Mouse (Mus musculus): ENCODE results near the gene Sin3a. TPM values are rescaled to one million over a fixed set of nuclear protein-coding genes. Genes with fewer than 3 reads are reported as not detected.

The Sin3a gene
- 50.6 and 55.0 TPM in 2 replicates for total RNA-seq (2021)
- long read RNA-seq, experiment 1, partial matches to known transcripts: 6 of 13 reads
- long read RNA-seq, experiment 1, other reads (novel, unspliced or antisense): 7 of 13 reads
- long read RNA-seq, experiment 2, full-length matches to known transcripts: 2 of 15 reads
- long read RNA-seq, experiment 2, partial matches to known transcripts: 3 of 15 reads
- long read RNA-seq, experiment 2, other reads (novel, unspliced or antisense): 10 of 15 reads

DNA sequence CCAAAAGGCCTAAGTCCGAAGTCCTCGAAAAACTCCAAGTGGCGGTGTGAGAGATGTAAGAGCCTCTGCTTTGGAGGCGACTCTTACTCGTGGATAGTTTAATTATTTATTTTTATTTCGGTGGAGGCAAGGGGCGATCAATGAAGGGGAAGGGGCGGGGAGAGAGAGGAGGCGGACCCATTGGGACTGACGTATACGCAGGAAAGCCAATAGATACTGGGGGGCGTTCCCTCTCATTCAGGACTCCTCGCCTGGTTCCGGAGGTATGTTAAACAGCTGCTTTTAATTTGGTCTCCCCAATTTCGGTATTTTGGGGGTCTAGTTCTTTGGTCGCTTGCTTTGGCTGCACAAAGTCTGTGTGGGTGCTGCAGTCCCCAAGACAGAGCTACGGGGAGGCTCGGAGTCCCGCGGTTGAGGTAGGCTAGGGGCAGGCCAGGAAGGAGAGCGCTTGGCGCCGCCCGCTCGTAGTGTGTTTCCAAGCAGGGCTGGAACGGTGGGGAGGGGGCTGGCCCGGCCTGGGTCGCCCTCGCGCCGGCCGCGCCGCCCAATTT lies at the start of gene Sin3a:
TSS of gene Sin3a (plus strand) at position 240 of the 551 bp plus-strand sequence.
- peak; percentile 84 for DNase-seq

DNA sequence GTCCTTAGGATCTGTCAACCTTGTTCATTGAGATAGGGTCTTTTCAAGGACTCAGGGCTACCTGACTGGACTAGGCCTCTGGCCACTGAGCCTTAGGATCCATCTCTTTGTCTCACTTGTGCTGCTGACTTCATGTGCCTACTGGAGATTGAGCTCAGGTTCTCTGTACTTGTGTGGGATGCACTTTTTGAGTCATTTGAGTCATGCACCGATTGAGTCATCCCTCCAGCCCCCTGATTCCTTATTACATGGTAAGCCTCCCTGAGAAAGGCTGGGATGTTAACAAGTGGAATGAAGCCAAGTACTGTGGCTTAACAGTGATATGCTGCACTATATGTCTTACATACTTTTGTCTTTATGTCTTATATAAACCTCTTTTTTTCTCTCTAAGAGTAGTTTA lies 40.1 kb upstream of the Sin3a start:
- DNase-seq: no peak

- DNase-seq: peak; percentile 74
Measured at GRCm38 (mm10) chr9:57056237-57056636, 15.6 kb upstream of the Sin3a start.

DNA sequence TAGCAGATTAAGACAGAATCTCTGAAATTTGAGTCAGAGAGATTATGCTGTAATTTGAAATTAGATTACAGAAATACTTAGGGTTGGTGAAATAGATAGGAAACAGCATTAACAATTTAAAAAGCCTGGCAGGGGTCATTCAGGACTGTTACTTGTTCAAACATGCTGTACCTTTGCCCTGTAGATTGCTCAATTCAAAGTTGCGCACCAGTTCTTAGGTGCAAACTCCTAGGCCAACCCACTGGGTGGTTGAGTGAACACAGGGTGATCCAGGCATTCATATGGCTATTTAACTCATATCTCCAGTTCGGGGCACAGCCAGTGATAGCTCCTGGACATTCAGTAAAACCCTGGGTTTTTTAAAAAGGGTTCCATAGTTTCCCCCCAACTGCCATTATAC lies 7.7 kb upstream of the Sin3a start:
- DNase-seq: no peak

DNA sequence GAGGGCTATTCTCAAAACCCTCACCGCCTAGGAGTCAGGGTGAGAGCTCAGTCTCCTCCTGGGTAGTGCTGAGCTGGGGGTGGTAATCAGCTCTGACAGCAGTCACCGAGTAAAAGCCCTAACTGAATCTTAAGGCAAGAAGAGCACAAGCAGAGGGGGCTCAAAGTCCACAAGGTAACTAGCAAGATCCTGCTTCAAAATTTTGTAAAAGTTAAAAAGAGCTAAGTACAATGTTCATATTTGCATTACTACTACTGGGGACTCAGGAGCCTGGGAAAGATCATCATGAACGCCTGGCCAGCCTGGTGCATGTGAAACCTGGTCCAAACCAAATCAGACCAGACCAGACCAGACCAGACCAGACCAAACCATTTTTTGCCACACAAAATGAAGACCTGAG lies 3.6 kb upstream of the Sin3a start:
- DNase-seq: no peak

DNA sequence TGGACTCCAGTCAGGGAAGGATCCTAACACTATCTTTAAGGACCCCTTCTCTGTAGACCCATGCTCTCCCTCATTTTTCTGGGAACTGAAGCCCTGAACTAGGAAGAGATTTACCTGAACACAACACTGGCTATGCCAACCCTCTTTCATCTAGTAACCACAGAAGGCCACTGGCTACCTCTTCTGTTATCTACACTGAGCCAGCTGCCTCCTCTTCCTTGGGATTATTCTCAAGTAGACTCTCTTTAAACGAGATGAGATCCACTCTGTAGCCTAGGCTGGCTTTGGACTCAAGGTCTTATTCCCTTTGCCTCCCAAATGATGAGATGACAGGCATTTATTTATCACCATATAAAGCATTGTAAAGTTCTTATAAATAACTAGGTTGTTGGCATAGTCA lies 1.6 kb upstream of the Sin3a start:
- DNase-seq: no peak

GRCm38 (mm10) chr9:57070800-57071545 lies 867 bp upstream of the Sin3a start:
- DNase-seq: no peak

DNA sequence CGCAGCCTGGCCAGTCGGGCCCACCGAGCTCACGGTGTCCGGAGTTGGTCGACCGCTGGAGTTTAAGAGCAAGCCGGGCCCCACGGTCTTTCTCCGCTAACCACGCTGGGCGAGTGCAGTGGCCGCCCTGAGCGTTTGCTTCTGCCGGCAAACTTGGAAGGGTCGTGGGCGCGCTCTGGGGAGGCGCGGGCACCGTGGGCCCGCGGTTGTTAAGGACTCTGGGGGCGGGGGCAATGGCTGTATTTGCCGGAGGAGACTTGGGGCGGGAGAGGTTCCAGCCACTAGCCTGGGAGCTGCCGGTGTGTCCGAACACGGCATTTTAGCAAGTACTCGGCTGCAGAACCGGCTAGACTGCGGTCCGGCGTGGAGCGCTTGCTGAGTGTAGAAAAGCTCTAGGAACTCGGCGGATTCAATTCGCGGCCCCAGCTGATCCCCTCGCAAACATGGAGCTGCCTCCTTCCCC lies 717 bp downstream of the Sin3a start:
- no peak for DNase-seq

GRCm38 (mm10) chr9:57072989-57073789 lies 1.3 kb downstream of the Sin3a start:
- DNase-seq: peak; percentile 98

GRCm38 (mm10) chr9:57073790-57074094 lies 1.9 kb downstream of the Sin3a start:
- no peak for DNase-seq

- DNase-seq: peak; percentile 49
Measured at GRCm38 (mm10) chr9:57074171-57074821, 2.5 kb downstream of the Sin3a start.

GRCm38 (mm10) chr9:57074822-57075603 lies 3.2 kb downstream of the Sin3a start:
- DNase-seq: peak; percentile 89

GRCm38 (mm10) chr9:57075681-57076381 lies 4.0 kb downstream of the Sin3a start:
- DNase-seq: peak; percentile 99

- peak; percentile 94 for DNase-seq
Measured at GRCm38 (mm10) chr9:57076701-57077660, 5.1 kb downstream of the Sin3a start.

GRCm38 (mm10) chr9:57082236-57082635 lies 10.4 kb downstream of the Sin3a start:
- no peak for DNase-seq

- no peak for DNase-seq
Measured at GRCm38 (mm10) chr9:57117261-57117755, 45.5 kb downstream of the Sin3a start.

DNA sequence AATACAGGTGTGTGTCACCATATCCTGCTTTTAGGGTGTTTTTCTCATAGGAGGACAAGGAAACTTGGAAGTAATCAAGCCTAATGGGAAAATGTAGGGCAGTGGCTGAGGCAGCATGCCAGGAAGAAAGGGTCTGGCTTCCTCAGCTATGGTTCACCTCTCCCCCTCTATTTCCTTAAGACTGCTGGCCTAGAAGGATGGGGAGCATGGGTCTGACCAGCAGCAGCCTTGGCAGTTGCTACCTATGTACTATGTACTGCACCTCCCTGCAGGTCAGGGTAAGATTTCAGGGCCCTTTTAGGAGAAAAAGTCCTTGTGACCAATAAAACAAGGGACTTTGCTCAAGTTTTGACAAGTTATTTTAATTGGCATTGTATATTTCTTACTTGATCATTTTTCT lies 57.8 kb downstream of the Sin3a start:
- DNase-seq: no peak

DNA sequence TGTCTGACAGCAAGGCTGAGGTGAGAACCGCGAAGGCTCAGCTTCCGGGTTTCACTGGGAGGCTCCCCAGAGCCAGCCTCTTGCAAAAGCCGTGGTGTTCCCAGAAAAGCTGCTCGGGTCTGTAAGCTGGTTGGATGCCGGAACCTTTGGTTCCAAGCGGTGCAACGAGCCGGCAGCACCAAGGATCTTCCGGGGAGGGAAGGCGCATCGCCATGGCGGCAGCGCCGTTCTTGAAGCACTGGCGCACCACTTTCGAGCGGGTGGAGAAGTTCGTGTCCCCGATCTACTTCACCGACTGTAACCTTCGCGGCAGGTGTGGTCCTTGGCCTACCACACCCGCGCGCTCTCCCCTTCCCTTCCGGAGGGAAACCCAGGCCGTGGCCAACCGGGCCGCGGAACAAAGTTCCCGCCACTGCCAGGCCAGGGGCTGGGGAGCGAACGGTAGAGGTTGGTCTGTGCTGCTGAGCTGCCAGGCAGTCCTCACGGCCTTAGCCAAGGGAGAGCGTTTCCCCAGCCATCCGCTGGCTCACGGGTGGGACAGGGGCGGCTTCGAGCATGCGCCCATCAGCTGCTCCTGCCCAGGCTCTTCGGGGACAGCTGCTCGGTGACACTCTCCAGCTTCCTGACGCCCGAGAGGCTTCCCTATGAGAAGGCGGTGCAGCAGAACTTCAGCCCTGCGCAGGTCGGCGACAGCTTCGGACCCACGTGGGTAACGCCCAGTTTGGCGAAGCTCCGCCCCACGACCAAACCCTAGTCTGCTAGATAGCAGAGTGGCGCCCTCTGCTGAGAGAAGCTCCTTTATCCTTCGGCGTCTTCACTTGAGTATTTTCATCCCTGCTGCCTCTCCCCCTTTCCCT lies 59.0 kb downstream of the Sin3a start, which contains the start of gene Man2c1:
TSS of gene Man2c1 (plus strand) at position 114 of the 857 bp plus-strand sequence.
- peak; percentile 96 for DNase-seq
